Mouse (Mus musculus) spleen, postnatal 36 days (tissue): ENCODE measurements around the gene Plxnb3.
A peak's percentile ranks its signal among the peaks of the same experiment; 100 is the strongest.
"Not testable (repeated sequence)": the region's sequence is repeated elsewhere in the genome, so short reads cannot be mapped to it uniquely, and the experiment has no call there.

Experiments used
- DNase-seq, 2 experiments: peaks; one replicate each; pipeline ENCODE4 v3.0.0; 2022; ENCODE audit warnings: low spot score in 2 of 2, mixed read lengths in 1 of 2

The Plxnb3 gene

DNA sequence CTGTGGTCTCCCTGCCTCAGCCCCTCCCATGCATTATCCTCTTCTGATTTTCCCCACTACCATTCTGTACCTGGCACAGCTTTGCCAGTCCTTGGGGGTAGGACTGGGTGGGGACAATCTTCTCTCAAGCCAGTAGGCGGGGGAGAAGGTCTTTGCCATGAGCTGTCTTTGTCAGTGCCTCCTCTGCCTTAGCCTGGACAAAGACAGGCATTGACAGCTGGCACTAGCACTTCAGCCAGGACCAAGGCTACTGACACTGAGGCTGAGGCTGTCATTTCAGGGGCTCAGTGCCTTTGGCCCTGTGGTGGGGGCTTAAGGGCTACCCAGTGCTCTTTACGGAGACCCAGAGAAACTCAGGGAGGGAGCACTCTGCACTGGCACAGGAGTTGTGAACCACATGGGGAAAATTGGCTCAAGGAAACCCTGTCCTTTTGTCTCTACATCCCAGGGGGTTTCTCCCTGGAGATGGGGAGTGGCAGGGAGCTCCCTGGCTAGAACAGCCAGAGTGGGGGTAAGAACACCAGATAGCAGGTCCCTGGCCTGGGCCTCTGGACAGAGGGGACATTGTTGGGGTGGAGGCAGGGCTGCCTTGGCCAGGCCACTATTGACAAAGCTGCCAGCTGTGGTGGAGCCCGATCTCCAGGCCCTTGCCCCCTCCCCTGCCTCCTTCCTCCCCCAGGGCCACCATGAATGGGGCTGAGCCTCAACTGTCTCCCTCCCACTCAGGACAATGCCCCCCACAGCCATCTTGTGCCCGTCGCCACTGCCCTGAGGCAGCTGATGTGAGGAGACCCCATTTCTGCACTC, at the start of gene Plxnb3:
Gene Plxnb3 (plus strand): TSS at position 757 of the 807 bp plus-strand sequence.
- no peak for DNase-seq

DNA sequence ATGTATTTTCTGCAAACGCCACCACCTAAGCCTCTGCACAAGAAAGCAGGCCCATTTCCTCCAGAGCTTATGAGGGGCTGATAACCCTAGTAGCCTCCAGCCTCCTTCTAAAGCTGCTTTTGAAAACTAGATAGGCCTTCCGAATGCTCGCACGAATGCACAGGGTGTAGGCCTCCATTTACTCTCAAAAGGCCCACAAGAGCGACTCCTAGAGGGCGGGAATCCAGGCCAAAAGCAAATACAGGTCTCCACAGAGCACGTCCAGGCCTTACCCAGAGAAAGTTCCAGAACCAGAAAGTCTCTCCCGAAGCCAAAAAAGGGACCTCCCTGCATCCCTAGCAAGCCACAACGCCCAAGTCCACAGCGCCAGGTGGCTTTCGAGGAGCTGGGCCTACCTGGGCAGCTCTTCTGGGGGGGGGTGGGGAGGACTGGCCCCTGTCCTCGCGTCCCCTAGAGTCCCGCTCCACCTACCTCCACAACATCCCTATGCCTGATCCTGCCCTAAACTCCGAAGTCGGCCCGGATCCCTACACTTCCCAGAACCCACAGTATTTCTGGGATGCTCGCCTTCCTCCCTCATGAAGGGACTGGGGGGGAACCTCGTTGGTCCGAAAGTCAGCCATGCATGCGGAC, 41.3 kb upstream of the Plxnb3 start:
- DNase-seq = peak; percentile 34 to 43

DNA sequence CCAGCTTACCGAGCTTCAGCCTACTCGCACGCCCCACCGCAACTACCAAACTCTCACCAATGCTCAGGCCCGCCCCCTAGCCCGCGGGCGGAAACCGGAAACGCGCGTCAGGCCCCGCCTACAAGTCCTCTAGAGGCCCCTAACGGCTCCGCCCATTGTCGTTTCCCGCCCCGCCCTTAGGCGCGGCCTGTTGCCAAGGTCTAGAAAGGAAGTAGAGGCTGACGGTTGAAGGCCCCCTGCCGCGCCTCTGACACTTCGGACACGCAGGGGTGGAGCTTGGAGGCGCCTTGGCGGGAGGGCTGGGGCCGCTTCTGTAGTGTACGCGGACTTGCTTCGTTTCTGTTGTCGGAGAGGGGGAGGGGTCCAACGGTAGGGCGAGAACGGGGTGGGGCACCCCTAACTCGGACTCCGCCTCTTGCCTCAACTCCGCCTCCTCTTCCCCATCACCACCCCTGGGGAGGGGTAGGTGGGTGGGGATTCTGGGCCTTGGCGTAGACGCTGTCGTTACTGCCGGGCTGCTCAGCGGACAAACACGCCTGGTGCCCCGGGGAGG, 40.7 kb upstream of the Plxnb3 start, which contains the start of the genes Bcap31 and Abcd1:
Gene Bcap31 (minus strand): TSS at position 67 of the 553 bp plus-strand sequence.
Gene Abcd1 (plus strand): TSS at position 489 of the 553 bp plus-strand sequence.
- peak; percentile 96 to 97 for DNase-seq

DNA sequence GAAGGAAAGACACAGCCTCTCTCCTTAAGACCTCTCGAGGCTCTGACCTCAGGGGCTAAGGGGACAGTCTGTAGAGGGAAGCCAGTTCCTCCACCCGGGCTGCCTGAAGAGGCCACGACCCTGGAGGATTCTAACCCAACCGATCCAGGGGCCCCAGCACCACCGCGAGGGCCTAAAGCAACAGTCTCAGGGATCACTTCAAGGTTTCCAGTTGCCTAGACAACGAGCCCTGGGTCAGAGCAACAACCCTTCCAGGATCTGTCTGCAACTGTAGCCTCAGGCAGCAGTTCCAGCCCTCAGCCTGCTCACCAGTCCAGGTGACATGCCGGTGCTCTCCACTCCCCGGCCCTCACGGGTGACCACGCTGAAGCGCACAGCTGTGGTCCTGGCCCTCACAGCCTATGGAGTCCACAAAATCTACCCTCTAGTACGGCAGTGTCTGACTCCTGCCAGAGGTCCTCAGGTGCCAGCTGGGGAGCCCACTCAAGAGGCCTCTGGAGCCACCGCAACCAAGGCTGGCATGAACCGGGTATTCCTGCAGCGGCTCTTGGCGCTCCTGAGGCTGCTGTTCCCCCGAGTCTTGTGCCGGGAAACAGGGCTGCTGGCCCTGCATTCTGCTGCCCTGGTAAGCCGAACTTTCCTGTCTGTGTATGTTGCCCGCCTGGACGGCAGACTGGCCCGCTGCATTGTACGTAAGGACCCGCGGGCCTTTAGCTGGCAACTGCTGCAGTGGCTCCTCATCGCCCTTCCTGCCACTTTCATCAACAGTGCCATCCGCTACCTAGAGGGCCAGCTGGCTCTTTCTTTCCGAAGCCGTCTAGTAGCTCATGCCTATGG, 40.0 kb upstream of the Plxnb3 start:
- DNase-seq = peak; percentile 6 to 9

DNA sequence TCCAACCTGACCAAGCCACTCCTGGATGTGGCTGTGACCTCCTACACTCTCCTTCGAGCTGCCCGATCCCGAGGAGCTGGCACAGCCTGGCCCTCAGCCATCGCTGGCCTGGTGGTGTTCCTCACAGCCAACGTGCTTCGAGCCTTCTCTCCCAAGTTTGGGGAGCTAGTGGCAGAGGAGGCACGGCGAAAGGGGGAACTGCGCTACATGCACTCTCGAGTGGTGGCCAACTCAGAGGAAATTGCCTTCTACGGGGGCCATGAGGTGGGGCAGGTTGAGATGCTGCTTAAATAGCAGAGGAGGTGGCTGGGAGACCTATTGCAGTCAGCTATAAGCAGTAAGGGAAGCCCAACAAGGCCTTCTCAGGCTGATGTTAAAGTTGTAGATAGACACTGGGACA, 39.2 kb upstream of the Plxnb3 start:
- DNase-seq = peak; percentile 71 to 73

DNA sequence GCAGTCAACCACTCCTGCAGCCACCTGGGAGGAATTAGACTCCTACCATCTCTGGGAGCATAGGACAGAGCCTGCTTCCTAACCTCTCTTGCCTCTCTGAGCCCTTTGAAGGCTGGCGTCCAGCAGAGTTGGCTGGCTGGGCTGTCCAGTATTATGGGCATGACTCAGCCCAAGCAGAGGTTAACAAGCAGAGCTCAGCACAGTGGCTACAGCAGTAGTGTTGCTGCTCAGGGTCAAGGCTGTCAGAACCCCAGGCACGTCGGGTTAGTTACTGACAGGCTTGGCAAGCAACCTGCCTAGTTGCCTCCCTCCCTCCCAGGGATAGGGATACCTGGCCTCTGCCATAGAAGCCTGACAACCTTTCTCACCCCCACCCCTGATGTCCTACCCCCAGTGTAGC, 38.6 kb upstream of the Plxnb3 start:
- no peak for DNase-seq

DNA sequence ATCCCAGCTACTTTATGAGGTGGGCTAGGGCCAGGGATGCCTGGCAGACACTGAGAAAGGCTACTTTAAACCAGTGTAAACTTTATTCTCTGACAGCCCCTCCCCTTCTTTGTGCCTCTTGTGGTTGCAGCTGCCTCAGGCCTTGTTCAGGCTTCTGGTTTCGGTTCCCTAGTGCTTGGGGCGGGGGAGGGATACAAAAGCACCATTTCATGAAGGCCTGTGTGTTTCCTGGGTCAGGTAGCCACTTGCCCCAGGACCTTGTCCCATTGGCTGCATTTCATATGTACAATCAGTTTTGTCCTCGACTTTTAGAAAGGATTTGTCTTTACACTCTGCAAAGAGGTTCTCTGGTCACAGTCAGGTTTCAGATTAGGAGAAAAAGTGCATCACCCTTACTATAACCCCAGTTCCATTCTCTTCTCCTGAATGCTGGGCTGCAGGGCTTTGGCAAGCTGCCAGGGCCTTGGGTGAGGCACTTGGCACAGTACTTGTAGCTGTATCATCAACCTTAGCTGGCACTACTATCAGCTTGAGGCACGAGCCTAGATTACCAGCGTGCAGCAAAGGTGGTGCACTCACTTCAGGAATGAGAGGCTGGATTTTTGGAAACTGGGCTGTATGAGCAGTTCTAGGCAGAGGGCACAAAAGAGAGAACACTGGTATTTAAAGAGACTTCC, 38.1 kb upstream of the Plxnb3 start:
- peak; percentile 65 to 75 for DNase-seq

DNA sequence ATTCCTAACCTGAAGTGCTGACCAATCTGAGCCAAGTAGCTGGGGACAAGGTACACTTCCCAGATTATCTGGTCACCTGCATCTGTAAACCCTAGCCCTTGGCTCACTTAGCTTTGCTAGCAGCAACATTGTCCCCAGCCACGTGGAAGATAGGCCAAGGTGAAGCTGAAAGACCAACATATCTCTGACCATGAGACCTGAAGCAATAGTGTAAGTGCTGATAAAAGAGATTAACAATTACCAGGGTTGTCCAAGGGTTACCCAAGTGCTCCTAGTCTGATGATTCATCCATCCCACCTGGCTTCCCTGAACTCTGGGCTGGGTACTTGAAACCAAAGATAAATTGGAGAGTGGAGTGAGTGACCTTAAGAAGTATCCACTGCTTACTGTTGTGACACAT, 26.0 kb upstream of the Plxnb3 start:
- no peak for DNase-seq

DNA sequence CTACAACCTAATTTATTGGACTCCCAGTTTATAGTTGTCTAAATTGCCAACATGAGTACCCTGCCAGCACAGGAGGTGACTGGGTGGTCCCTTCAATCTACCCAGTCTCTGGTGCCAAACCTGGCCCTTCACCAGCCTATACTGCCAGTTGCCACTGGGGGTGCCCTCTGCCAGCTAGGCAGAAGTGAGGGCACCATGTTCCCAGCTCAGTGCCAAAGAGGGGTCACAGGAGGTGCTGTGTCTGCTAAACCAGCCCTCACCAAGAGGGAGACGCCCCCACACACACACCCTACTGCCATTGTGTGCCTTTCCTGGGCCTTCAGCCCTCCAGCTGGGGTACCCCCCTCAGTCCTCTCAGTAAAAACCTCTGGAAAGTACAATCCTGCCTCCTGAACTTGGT, 18.7 kb upstream of the Plxnb3 start:
- DNase-seq = no peak

DNA sequence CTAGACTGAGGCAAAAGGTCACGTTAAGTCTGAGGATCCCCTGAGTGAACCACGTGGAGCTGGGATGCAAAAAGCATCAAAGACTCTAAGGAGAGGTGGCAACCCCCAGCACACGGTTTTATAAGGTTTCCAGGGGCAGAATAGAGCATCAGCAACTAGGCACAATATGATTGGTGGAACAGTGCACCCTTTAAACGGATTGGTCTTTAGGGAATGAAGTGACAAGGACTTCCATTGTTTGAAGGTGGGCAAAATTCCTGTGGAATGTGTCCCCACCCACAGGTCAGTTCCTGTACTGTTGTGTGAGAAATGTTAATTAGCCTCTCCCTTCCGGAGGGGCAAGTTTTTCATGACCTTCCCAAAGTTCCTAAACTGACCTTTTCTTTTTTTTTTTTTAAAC, 17.7 kb upstream of the Plxnb3 start:
- DNase-seq = no peak

DNA sequence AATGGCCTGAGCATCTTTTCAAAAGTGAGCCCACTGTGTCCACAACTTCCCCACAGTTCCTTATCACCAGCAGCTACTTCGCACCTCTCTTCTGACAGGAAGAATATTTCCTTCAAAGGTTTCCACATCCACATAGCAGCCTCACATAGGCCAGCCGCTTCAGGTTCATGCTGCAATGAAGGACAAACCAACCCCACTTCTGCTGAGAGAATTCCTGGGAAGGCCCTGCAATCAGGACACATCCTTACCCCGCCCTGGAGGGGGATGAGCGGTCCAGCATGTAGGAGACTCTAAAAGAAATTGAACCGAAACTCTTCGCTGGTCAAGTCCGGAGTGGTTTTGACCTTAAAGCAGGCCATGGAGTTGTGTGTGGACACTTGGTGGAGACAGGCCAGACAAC, 17.0 kb upstream of the Plxnb3 start:
- not testable (repeated sequence) for DNase-seq

DNA sequence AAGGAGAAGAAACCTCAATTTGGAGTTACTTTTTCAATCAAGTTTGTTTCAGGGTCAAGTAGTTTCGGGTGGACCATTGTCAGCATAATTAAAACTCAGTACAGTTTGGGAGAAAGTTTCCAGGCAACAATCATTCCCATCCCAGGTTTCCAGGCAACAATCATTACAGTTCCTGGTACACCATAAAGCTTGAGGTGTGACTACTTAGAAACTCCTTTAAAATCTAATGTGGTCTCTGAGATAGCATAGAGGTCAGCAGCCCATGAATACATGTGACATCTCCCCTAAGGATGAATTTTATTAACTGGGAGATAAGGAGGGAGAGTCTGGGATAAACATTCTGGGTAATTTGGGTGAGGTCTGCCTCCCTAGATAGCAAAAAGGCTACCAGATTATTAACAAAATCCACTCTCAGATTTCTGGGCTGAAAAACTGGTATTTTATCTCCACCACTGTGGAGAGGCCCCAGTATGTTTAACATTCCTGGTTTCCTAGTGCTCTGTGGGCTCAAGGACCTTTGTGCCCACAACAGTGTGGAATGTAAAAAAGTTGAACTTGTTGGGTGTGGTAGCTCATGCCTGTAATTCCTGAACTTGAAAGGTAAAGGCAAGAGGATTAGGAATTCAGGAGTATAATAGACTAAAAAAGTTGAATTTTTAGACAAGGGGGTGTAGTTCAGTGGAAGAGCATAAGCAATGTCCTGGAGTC, 12.0 kb upstream of the Plxnb3 start:
- no peak for DNase-seq

DNA sequence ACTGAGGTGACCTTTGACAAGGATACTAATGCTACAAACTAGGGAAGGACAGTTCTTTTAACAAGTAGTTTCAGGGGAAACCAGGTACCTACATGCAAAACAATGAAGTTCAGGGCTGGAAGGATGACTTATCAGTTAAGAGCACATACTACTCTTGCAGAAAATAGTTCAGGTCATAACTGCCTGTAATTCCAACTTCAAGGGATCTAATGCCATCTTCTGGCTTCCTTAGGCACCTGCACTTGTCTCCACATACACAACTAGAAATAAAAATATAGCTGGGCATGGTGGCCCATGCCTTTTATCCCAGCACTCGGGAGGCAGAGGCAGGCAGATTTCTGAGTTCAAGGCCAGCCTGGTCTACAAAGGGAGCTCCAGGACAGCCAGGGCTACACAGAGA, 7.9 kb upstream of the Plxnb3 start:
- DNase-seq = no peak

DNA sequence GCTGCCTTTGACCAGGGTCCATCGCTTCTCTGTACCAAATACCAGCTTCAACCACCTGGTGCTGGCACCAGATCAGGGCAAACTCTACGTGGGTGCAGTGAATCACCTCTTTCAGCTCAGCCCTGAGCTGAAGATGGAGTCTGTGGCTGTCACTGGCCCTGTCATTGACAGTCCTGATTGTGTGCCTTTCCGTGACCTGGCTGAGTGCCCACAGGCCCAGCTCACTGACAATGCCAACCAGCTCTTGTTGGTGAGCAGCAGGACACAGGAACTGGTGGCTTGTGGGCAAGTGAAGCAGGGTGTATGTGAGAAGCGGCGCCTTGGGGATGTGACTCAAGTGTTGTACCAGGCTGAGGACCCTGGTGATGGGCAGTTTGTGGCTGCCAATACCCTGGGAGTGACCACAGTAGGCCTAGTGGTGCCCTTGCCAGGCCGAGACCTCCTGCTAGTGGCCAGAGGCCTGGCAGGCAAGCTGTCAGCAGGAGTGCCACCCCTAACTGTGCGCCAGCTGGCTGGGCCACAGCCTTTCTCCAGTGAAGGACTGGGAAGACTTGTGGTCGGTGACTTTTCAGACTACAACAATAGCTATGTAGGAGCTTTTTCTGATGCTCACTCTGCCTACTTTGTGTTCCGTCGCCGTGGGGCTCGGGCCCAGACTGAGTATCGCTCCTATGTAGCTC, 1.9 kb downstream of the Plxnb3 start:
- DNase-seq = no peak

DNA sequence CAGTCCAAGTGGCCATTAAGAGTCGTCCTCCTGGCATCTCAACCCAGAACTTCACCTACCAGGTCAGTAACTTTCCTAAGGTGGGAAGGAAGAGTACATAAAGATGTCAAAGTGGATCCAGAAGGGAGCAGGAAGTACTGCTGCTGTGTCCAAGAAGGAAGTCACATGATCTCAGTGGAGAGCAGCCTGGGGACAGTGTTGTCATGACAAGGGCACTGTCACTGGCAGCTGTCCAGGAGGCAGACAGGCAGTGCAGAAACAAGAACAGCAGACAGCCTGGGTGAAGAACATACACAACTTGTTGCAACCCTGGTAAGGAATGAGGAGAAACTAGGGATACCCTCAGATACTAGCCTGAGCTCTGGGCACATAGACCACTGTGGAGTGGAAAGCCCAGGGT, 8.4 kb downstream of the Plxnb3 start:
- DNase-seq = peak; percentile 30 to 32

DNA sequence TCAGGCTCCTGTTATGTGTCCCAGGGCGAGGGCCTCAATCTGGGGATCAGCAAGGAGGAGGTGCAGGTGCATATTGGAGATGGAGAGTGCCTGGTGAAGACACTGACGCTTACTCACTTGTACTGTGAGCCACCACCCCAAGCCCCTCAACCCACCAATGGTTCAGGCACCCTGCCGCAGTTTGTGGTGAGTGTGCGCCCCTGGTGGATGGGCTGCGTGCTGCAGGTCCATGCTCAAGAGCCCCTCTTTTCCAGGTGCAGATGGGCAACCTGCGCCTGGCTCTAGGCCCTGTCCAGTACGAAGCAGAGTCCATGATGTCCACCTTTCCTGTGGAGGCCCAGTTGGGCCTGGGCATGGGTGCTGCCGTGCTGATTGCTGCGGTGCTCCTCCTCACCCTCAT, 10.4 kb downstream of the Plxnb3 start:
- DNase-seq = no peak

DNA sequence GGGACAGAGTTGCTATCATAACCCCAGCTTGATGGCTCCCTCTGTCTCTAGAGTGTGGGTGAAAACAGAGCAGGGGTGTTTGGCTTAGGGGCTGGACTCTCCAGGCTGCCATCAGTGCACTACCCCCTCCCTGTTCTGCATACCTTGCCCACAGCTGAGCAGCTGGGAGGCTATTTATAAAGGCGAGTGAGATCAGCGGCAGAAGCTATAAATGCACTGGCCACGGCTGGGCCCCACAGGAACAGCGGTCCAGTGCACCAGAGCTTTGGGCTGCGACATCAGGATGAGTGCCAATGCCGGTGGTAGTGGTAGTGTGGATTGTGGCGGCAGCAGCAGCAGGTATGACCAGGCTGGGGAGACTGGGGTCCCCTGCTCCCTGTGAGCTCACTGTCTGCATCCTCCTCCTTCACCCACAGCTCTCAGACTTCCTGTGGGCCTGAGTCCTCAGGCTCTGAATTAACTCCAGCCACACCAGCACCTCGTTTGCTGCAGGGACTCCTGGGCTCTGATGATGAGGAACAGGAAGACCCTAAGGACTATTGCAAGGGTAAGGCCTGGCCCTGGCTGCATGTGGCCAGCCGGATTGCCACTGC, 17.4 kb downstream of the Plxnb3 start, which contains the start of gene Srpk3:
Gene Srpk3 (plus strand): TSS at position 238 of the 593 bp plus-strand sequence.
- peak; percentile 74 for DNase-seq

DNA sequence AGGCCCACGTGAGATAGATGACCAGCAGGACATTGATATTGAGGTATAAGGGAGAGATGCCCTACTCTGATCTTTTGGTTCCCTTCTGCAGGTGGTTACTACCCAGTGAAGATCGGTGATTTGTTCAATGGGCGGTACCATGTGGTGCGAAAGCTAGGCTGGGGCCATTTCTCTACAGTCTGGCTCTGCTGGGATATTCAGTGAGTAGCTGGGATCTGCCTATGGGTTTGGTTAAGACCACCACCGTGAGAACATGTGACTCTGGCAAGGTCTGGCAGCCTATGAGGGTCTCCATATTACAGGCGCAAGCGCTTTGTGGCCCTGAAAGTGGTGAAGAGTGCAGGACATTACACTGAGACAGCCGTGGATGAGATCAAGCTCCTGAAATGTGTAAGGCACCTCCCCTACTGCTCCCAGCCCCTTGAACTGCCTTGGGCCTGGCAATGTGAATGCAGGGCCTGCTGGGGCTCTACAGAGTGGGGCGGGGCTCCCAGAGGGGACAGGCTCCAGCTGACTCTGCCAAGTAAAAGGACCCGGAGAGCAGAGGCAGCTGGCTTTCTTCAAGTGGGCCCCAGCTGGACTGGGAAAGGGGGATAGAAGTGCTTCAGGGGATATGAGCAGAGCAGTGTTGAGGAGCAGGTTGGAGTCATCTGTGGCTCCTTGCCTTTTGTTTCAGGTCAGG, 18.1 kb downstream of the Plxnb3 start:
- DNase-seq = peak in 1 of 2 experiments; percentile 14

DNA sequence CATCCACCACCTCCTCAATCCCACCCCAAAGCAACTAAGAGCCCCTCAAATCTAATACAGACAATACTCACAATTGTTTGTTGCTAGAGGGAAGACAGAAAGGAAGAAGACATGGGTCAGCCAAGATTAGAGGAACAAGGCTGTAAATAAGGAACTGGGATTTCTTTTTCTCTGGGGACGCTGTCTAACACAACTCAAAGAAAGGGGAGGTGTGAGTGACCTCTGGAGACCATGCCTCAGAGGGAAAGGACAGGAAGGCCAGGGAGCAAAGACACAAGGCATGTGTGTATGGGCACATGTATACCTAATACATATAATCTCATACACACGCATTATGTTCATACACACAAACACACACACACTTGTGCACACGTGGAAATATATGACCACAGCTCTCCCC, 25.3 kb downstream of the Plxnb3 start:
- DNase-seq = no peak
